Mouse (Mus musculus): ENCODE measurements around the gene Churc1. TPM values are rescaled to one million over a fixed set of nuclear protein-coding genes. Genes with fewer than 3 reads are reported as not detected.

Gene Churc1
- polyA plus RNA-seq (2015; fragmentation: Nextera tagmentation; extraction: Ambion mirVana), result 129 and 136 TPM in 2 replicates

DNA sequence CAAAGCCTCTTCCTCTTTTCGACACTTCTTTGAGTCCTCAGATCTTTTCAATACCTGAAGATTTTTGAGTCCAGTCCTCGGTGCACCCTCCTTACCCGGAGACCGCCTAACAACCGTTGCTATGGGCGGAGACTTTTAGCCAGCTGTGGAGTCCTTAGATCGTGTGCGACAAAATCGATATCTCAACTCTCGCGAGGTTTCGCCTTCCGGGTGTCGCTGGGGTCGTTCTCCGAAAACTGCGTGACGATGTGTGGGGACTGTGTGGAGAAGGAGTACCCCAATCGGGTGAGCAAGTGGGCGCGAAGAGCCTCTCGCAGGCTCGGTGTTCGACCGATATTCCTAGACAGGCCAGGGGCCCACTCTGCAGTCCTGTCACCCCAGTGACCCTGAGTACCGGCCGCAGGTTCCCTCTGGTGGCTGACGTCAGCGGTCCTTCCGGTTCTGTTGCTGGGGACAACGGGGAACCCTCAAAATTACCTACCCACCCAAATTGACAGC, at the start of gene Churc1, which contains the start of gene Fntb:
TSS of gene Churc1 (plus strand) at position 185 of the 498 bp plus-strand sequence.
TSS of gene Fntb (plus strand) at position 236 of the 498 bp plus-strand sequence.
- Histone ChIP-seq H3K36me3 (ENCODE audit: control insufficient read depth, insufficient read depth) (no peaks in the 10 kb centered on the region), H3K9ac (ENCODE audit: low read depth, low read length) (peak within 1 kb of the TSS; percentile 78), H3K4me1 (replicated peaks; ENCODE audit: control insufficient read depth, insufficient read depth, low read length) (peaks cover 4% of the 10 kb centered on the region; the same call in 1 of the 2 replicates), H3K4me3 (ENCODE audit: low read depth, low read length) (peak within 1 kb of the TSS; percentile 68), H3K27ac (ENCODE audit: low read depth, low read length) (peak within 1 kb of the TSS; percentile 70), H3K27me3 (replicated peaks; ENCODE audit: control insufficient read depth, insufficient read depth, low read length) (no peaks in the 10 kb centered on the region), H3K4me2 (replicated peaks; ENCODE audit: low read depth) (peak within 1 kb of the TSS; percentile 75), H3K9me3 (ENCODE audit: control insufficient read depth) (no peaks in the 10 kb centered on the region)
- WGBS, result under 1% methylated on average over 31 of the region's 31 CpGs
- TF ChIP-seq CTCF (IDR thresholded peaks at IDR 0.05; ENCODE audit: low read depth), result peak; percentile 35; the same call in 1 of the 2 replicates
- ATAC-seq, result peak; percentile 94

DNA sequence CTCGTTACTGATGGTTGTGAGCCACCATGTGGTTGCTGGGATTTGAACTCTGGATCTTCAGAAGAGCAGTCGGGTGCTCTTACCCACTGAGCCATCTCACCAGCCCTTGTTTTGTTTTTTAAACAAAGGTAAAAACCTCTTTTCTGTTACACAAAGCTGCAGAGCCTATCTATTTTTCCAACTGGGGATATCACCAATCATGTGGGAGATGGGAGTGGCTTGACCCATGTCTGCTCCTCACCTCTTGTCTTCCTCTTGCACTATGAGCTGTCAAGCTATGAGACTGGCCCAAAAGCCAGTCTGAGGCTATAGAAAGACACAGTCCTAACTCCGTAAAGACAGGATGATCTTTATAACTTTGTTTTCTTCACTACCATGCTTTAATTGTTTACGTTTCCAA, 47.0 kb upstream of the Churc1 start:
- Histone ChIP-seq H3K36me3 (ENCODE audit: control insufficient read depth, insufficient read depth) (no peaks in the 10 kb centered on the region), H3K4me3 (ENCODE audit: low read depth, low read length) (no peak overlapping the region), H3K4me2 (replicated peaks; ENCODE audit: low read depth) (no peak overlapping the region), H3K27ac (ENCODE audit: low read depth, low read length) (no peak overlapping the region), H3K9ac (ENCODE audit: low read depth, low read length) (no peak overlapping the region), H3K4me1 (replicated peaks; ENCODE audit: control insufficient read depth, insufficient read depth, low read length) (no peaks in the 10 kb centered on the region), H3K9me3 (ENCODE audit: control insufficient read depth) (no peaks in the 10 kb centered on the region), H3K27me3 (replicated peaks; ENCODE audit: control insufficient read depth, insufficient read depth, low read length) (0 out of 2 replicates have a peak, but pooled peaks cover 3% of the 10 kb centered on the region)
- WGBS, result 84% methylated on average over 4 of the region's 4 CpGs
- ATAC-seq, result no peak
- TF ChIP-seq CTCF (IDR thresholded peaks at IDR 0.05; ENCODE audit: low read depth), result no peak

- H3K4me2 ChIP-seq (replicated peaks; ENCODE audit: low read depth), result no peak overlapping the region
- TF ChIP-seq CTCF (IDR thresholded peaks at IDR 0.05; ENCODE audit: low read depth), result peak; percentile 46
- no peaks in the 10 kb centered on the region for H3K4me1 ChIP-seq (replicated peaks; ENCODE audit: control insufficient read depth, insufficient read depth, low read length)
- H3K36me3 ChIP-seq (ENCODE audit: control insufficient read depth, insufficient read depth), result no peaks in the 10 kb centered on the region
- no peak for ATAC-seq
- H3K9ac ChIP-seq (ENCODE audit: low read depth, low read length), result no peak overlapping the region
- no peaks in the 10 kb centered on the region for H3K9me3 ChIP-seq (ENCODE audit: control insufficient read depth)
- no peak overlapping the region for H3K27ac ChIP-seq (ENCODE audit: low read depth, low read length)
- no peaks in the 10 kb centered on the region for H3K27me3 ChIP-seq (replicated peaks; ENCODE audit: control insufficient read depth, insufficient read depth, low read length)
- no peak overlapping the region for H3K4me3 ChIP-seq (ENCODE audit: low read depth, low read length)
These were observed 44.8 kb upstream of the Churc1 start for GRCm38 (mm10) chr12:76720572-76720971.

- 75% methylated on average over 3 of the region's 3 CpGs for WGBS
- no peak overlapping the region for H3K9ac ChIP-seq (ENCODE audit: low read depth, low read length)
- no peak for TF ChIP-seq CTCF (IDR thresholded peaks at IDR 0.05; ENCODE audit: low read depth)
- ATAC-seq, result no peak
- no peaks in the 10 kb centered on the region for H3K27me3 ChIP-seq (replicated peaks; ENCODE audit: control insufficient read depth, insufficient read depth, low read length)
- no peak overlapping the region for H3K4me2 ChIP-seq (replicated peaks; ENCODE audit: low read depth)
- H3K9me3 ChIP-seq (ENCODE audit: control insufficient read depth), result no peaks in the 10 kb centered on the region
- no peak overlapping the region for H3K4me3 ChIP-seq (ENCODE audit: low read depth, low read length)
- no peak overlapping the region for H3K27ac ChIP-seq (ENCODE audit: low read depth, low read length)
- no peaks in the 10 kb centered on the region for H3K4me1 ChIP-seq (replicated peaks; ENCODE audit: control insufficient read depth, insufficient read depth, low read length)
- H3K36me3 ChIP-seq (ENCODE audit: control insufficient read depth, insufficient read depth), result no peaks in the 10 kb centered on the region
These were observed 43.3 kb upstream of the Churc1 start for GRCm38 (mm10) chr12:76722026-76722425.

- 92% methylated on average over 4 of the region's 4 CpGs for WGBS
- Histone ChIP-seq H3K4me3 (ENCODE audit: low read depth, low read length) (no peak overlapping the region), H3K4me2 (replicated peaks; ENCODE audit: low read depth) (no peak overlapping the region), H3K9me3 (ENCODE audit: control insufficient read depth) (no peaks in the 10 kb centered on the region), H3K27me3 (replicated peaks; ENCODE audit: control insufficient read depth, insufficient read depth, low read length) (no peaks in the 10 kb centered on the region), H3K27ac (ENCODE audit: low read depth, low read length) (no peak overlapping the region), H3K9ac (ENCODE audit: low read depth, low read length) (no peak overlapping the region), H3K36me3 (ENCODE audit: control insufficient read depth, insufficient read depth) (no peaks in the 10 kb centered on the region), H3K4me1 (replicated peaks; ENCODE audit: control insufficient read depth, insufficient read depth, low read length) (no peaks in the 10 kb centered on the region)
- TF ChIP-seq CTCF (IDR thresholded peaks at IDR 0.05; ENCODE audit: low read depth), result no peak
- ATAC-seq, result no peak
These were observed 37.4 kb upstream of the Churc1 start for GRCm38 (mm10) chr12:76727955-76728354.

DNA sequence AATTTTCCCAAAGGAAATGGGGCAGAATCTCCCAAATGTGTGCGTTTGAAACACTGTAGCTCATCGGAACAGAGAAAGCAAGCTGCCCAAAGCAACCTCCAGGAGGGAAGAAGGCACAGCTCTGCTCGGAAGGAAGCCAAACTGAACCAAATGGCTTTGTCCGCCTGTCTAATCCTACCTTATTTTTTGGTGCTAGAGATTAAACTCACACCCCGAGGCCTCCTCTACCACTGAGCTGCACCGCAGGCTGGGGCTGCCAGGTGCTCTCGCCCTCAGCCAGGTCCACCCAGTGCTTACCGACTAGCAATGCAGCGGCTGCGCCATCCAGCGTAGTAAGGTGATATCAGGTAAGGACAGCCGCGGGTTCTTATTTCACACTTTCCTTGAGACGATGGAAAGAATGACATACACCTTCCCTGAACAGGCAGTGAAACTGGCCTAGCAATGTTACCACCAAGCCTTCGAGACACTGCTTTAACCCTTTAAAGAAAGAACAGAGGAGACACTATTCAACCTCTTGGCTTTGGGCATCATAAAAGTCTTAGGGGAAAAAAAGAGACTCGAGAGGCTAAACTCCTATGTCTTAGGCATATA, 14.4 kb upstream of the Churc1 start:
- Histone ChIP-seq H3K4me2 (replicated peaks; ENCODE audit: low read depth) (no peak overlapping the region), H3K4me3 (ENCODE audit: low read depth, low read length) (no peak overlapping the region), H3K27me3 (replicated peaks; ENCODE audit: control insufficient read depth, insufficient read depth, low read length) (no peaks in the 10 kb centered on the region), H3K4me1 (replicated peaks; ENCODE audit: control insufficient read depth, insufficient read depth, low read length) (no peaks in the 10 kb centered on the region), H3K9ac (ENCODE audit: low read depth, low read length) (no peak overlapping the region), H3K36me3 (ENCODE audit: control insufficient read depth, insufficient read depth) (no peaks in the 10 kb centered on the region), H3K27ac (ENCODE audit: low read depth, low read length) (no peak overlapping the region), H3K9me3 (ENCODE audit: control insufficient read depth) (no peaks in the 10 kb centered on the region)
- ATAC-seq, result no peak
- TF ChIP-seq CTCF (IDR thresholded peaks at IDR 0.05; ENCODE audit: low read depth), result no peak
- 73% methylated on average over 16 of the region's 16 CpGs for WGBS
